Mouse (Mus musculus): ENCODE measurements at regions not wholly inside any gene's neighbourhood (a gene's known extent, or its start where the extent isn't known, plus 50 kb on each side); places are given as distances from the start of the nearest gene placed in this dataset.

- no peaks in the 10 kb centered on the region for H3K79me2 ChIP-seq (ENCODE audit: control insufficient read depth, insufficient read depth, low read length, poor library complexity)
- no peaks in the 10 kb centered on the region for H3K9me3 ChIP-seq (replicated peaks; ENCODE audit: insufficient read depth, low read length)
- H3K9ac ChIP-seq (ENCODE audit: control insufficient read depth, low read depth, low read length, poor library complexity, severe bottlenecking), result no peak overlapping the region
- H3K4me3 ChIP-seq (ENCODE audit: control insufficient read depth in 1 of 2, insufficient read depth in 1 of 2, low read depth in 2 of 2, low read length in 2 of 2), result no peak overlapping the region
- H3K27ac ChIP-seq (ENCODE audit: control insufficient read depth, low read depth, low read length), result no peak overlapping the region
- no peak for TF ChIP-seq JUND (IDR thresholded peaks at IDR 0.05; ENCODE audit: low read depth, low read length)
- no peak for TF ChIP-seq MYB (IDR thresholded peaks at IDR 0.05; ENCODE audit: low read depth, low read length)
- TF ChIP-seq NRF1 (IDR thresholded peaks at IDR 0.05; ENCODE audit: insufficient read depth, low read depth, low read length, poor library complexity, severe bottlenecking), result no peak
- no peak for TF ChIP-seq MXI1 (IDR thresholded peaks at IDR 0.05; ENCODE audit: low read depth, low read length)
- TF ChIP-seq BHLHE40 (IDR thresholded peaks at IDR 0.05; ENCODE audit: borderline replicate concordance, low read depth, low read length), result no peak
- no peak for TF ChIP-seq MAX (IDR thresholded peaks at IDR 0.05; ENCODE audit: low read length)
- TF ChIP-seq USF2 (IDR thresholded peaks at IDR 0.05; ENCODE audit: borderline replicate concordance in 1 of 2, insufficient read depth in 1 of 2, low read depth in 1 of 2, low read length in 2 of 2), result no peak
- TF ChIP-seq POLR2A (IDR thresholded peaks at IDR 0.05; ENCODE audit: control insufficient read depth in 1 of 2, insufficient read depth in 1 of 2, low read depth in 1 of 2, low read length in 2 of 2, poor library complexity in 1 of 2), result no peak
- no peak for TF ChIP-seq SIN3A (IDR thresholded peaks at IDR 0.05; ENCODE audit: low read length)
- TF ChIP-seq ZNF384 (IDR thresholded peaks at IDR 0.05; ENCODE audit: low read depth, low read length), result no peak
- TF ChIP-seq RAD21 (IDR thresholded peaks at IDR 0.05; ENCODE audit: low read depth, low read length), result no peak
- TF ChIP-seq ELF1 (IDR thresholded peaks at IDR 0.05; ENCODE audit: low read depth, low read length), result no peak
- no peak for TF ChIP-seq MAFK (IDR thresholded peaks at IDR 0.05; ENCODE audit: borderline replicate concordance, low read depth, low read length)
- no peak for TF ChIP-seq E2F4 (IDR thresholded peaks at IDR 0.05; ENCODE audit: borderline replicate concordance, low read depth, low read length)
- no peaks in the 10 kb centered on the region for H3K36me3 ChIP-seq (ENCODE audit: control insufficient read depth in 1 of 2, insufficient read depth in 2 of 2, low read length in 2 of 2)
- H3K27me3 ChIP-seq (ENCODE audit: control insufficient read depth in 1 of 2, insufficient read depth in 2 of 2, low read length in 2 of 2), result no peaks in the 10 kb centered on the region
- DNase-seq (ENCODE audit: low read depth, low spot score), result no peak
- no peaks in the 10 kb centered on the region for H3K4me1 ChIP-seq (ENCODE audit: control insufficient read depth in 1 of 2, insufficient read depth in 2 of 2, low read length in 2 of 2)
Observed at GRCm38 (mm10) chr12:59391103-59391502, 171.6 kb upstream of the Fbxo33 start.

GRCm38 (mm10) chr12:59382812-59383211, 163.3 kb upstream of the Fbxo33 start:
- H3K4me3 ChIP-seq (ENCODE audit: control insufficient read depth in 1 of 2, insufficient read depth in 1 of 2, low read depth in 2 of 2, low read length in 2 of 2), result no peak overlapping the region

More at GRCm38 (mm10) chr12:59382812-59383211, 163.3 kb upstream of the Fbxo33 start:
- TF ChIP-seq MYC (IDR thresholded peaks at IDR 0.05; ENCODE audit: low read depth, low read length), result no peak
- TF ChIP-seq NRF1 (IDR thresholded peaks at IDR 0.05; ENCODE audit: insufficient read depth, low read depth, low read length, poor library complexity, severe bottlenecking), result no peak
- peak; percentile 96 for TF ChIP-seq RAD21 (IDR thresholded peaks at IDR 0.05; ENCODE audit: low read depth, low read length)
- no peak for TF ChIP-seq USF1 (IDR thresholded peaks at IDR 0.05; ENCODE audit: low read depth, low read length)
- peak; percentile 92 for TF ChIP-seq ZC3H11A (IDR thresholded peaks at IDR 0.05; ENCODE audit: low read depth, low read length)
- TF ChIP-seq SMC3 (IDR thresholded peaks at IDR 0.05; ENCODE audit: low read depth, low read length), result peak; percentile 88
- TF ChIP-seq MAFK (IDR thresholded peaks at IDR 0.05; ENCODE audit: borderline replicate concordance, low read depth, low read length), result no peak
- TF ChIP-seq TBP (IDR thresholded peaks at IDR 0.05; ENCODE audit: low read depth, low read length), result no peak
- TF ChIP-seq E2F4 (IDR thresholded peaks at IDR 0.05; ENCODE audit: borderline replicate concordance, low read depth, low read length), result no peak
- no peak for TF ChIP-seq SIN3A (IDR thresholded peaks at IDR 0.05; ENCODE audit: low read length)
- peak; percentile 52 to 83 (median 55) for TF ChIP-seq CTCF (IDR thresholded peaks at IDR 0.05 in 2 of 3, conservative IDR thresholded peaks at IDR 0.05 in 1 of 3; ENCODE audit: control insufficient read depth in 1 of 3, insufficient read depth in 1 of 3, low read depth in 2 of 3, low read length in 3 of 3, poor library complexity in 1 of 3, severe bottlenecking in 1 of 3)
- TF ChIP-seq POLR2A (IDR thresholded peaks at IDR 0.05; ENCODE audit: control insufficient read depth in 1 of 2, insufficient read depth in 1 of 2, low read depth in 1 of 2, low read length in 2 of 2, poor library complexity in 1 of 2), result no peak
- no peaks in the 10 kb centered on the region for H3K36me3 ChIP-seq (ENCODE audit: control insufficient read depth in 1 of 2, insufficient read depth in 2 of 2, low read length in 2 of 2)
- H3K27ac ChIP-seq (ENCODE audit: control insufficient read depth, low read depth, low read length), result no peak overlapping the region
- H3K9me3 ChIP-seq (replicated peaks; ENCODE audit: insufficient read depth, low read length), result no peaks in the 10 kb centered on the region
- no peaks in the 10 kb centered on the region for H3K79me2 ChIP-seq (ENCODE audit: control insufficient read depth, insufficient read depth, low read length, poor library complexity)
- H3K27me3 ChIP-seq (ENCODE audit: control insufficient read depth in 1 of 2, insufficient read depth in 2 of 2, low read length in 2 of 2), result no peaks in the 10 kb centered on the region; a peak in 1 of 4 replicates
- peak; percentile 75 for DNase-seq (ENCODE audit: low read depth, low spot score)
- no peak overlapping the region for H3K9ac ChIP-seq (ENCODE audit: control insufficient read depth, low read depth, low read length, poor library complexity, severe bottlenecking)
- no peaks in the 10 kb centered on the region for H3K4me1 ChIP-seq (ENCODE audit: control insufficient read depth in 1 of 2, insufficient read depth in 2 of 2, low read length in 2 of 2)

All from MEL (cell line).